Mouse (Mus musculus): ENCODE data around the gene Elmo1. TPM values are rescaled to one million over a fixed set of nuclear protein-coding genes. Genes with fewer than 3 reads are reported as not detected.

Elmo1 gene
- polyA plus RNA-seq, 1 experiment from 2014 or later, result 10.7 TPM

- peak; percentile 73 for ATAC-seq (replicated peaks; ENCODE audit: insufficient number of reproducible peaks, low FRiP score, low TSS enrichment)
- H3K9ac ChIP-seq (ENCODE audit: low read depth, low read length), result peak overlapping the region; percentile 83
- H3K4me2 ChIP-seq, result peak overlapping the region; percentile 94
- peak overlapping the region; percentile 80 for H3K4me3 ChIP-seq (ENCODE audit: low read depth, low read length)
- H3K27me3 ChIP-seq (ENCODE audit: control insufficient read depth, insufficient read depth, low read length), result peaks cover 7% of the 10 kb centered on the region
- no peaks in the 10 kb centered on the region for H3K36me3 ChIP-seq (ENCODE audit: control insufficient read depth, insufficient read depth, low read length)
- H3K9me3 ChIP-seq (replicated peaks; ENCODE audit: control insufficient read depth, low read length), result no peaks in the 10 kb centered on the region
- 0% methylated on average over 63 of the region's 93 CpGs for WGBS (ENCODE audit: insufficient replicate concordance)
- no peaks in the 10 kb centered on the region for H3K4me1 ChIP-seq (ENCODE audit: control insufficient read depth, insufficient read depth, low read length)
- H3K27ac ChIP-seq (ENCODE audit: low read depth, low read length), result peak overlapping the region; percentile 63
These were observed 561 bp downstream of the Elmo1 start for GRCm38 (mm10) chr13:20090711-20091603.

- no peak overlapping the region for H3K27ac ChIP-seq (ENCODE audit: low read depth, low read length)
- 0% methylated on average over 10 of the region's 10 CpGs for WGBS (ENCODE audit: insufficient replicate concordance)
- no peak for ATAC-seq (replicated peaks; ENCODE audit: insufficient number of reproducible peaks, low FRiP score, low TSS enrichment)
These were observed 1.2 kb downstream of the Elmo1 start for GRCm38 (mm10) chr13:20091604-20091926.

GRCm38 (mm10) chr13:20092301-20092700 lies 1.9 kb downstream of the Elmo1 start:
- peaks cover 7% of the 10 kb centered on the region for H3K27me3 ChIP-seq (ENCODE audit: control insufficient read depth, insufficient read depth, low read length)
- ATAC-seq (replicated peaks; ENCODE audit: insufficient number of reproducible peaks, low FRiP score, low TSS enrichment), result no peak
- H3K4me1 ChIP-seq (ENCODE audit: control insufficient read depth, insufficient read depth, low read length), result no peaks in the 10 kb centered on the region
- WGBS (ENCODE audit: insufficient replicate concordance), result 74% methylated on average over 3 of the region's 3 CpGs
- H3K27ac ChIP-seq (ENCODE audit: low read depth, low read length), result no peak overlapping the region
- H3K36me3 ChIP-seq (ENCODE audit: control insufficient read depth, insufficient read depth, low read length), result no peaks in the 10 kb centered on the region
- no peak overlapping the region for H3K9ac ChIP-seq (ENCODE audit: low read depth, low read length)
- H3K9me3 ChIP-seq (replicated peaks; ENCODE audit: control insufficient read depth, low read length), result no peaks in the 10 kb centered on the region
- H3K4me3 ChIP-seq (ENCODE audit: low read depth, low read length), result no peak overlapping the region
- no peak overlapping the region for H3K4me2 ChIP-seq

More at GRCm38 (mm10) chr13:20091604-20091926, 1.2 kb downstream of the Elmo1 start:
- Histone ChIP-seq H3K4me1 (ENCODE audit: control insufficient read depth, insufficient read depth, low read length) (no peaks in the 10 kb centered on the region), H3K4me2 (peak overlapping the region; percentile 94), H3K4me3 (ENCODE audit: low read depth, low read length) (peak overlapping the region; percentile 80), H3K9ac (ENCODE audit: low read depth, low read length) (peak overlapping the region; percentile 83; the same call in 1 of the 2 replicates), H3K27me3 (ENCODE audit: control insufficient read depth, insufficient read depth, low read length) (peaks cover 7% of the 10 kb centered on the region), H3K36me3 (ENCODE audit: control insufficient read depth, insufficient read depth, low read length) (no peaks in the 10 kb centered on the region), H3K9me3 (replicated peaks; ENCODE audit: control insufficient read depth, low read length) (no peaks in the 10 kb centered on the region)

DNA sequence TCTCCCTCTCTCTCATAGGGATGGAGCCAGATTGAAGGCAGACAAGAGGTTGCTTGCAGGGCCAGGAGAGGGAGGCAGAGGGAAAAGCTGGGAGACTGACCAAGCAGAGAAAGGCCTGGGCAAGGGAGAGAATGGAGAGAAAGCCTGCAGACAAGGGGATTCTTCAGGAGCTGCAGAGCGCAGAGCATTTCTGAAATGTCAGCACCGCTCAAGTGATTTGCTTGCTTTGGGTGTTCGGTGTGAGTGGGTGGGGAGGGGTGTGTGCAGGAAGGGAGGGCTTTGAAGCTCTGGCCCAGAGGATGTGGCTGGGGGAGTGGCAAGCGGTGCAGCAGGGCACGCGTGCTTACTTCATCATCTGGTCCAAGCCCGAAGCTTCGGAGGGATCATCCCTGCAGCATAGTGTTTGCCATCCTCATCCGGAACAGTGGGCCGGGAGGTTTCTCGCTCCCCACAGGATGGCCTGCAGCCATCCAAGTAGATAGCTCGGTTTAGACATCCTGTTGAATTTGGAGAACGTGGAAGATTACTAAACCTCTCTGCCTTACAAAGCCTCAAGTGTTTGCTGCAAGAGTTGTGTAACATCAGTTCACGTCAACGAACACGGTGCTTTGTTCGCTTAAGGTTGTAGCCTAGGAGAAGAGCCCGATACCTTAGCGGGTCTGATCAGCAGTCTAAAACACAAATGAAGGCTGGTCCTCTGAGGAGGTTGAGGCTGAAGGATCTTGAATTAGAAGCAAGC lies 3.1 kb downstream of the Elmo1 start:
- no peak for ATAC-seq (replicated peaks; ENCODE audit: insufficient number of reproducible peaks, low FRiP score, low TSS enrichment)
- no peak overlapping the region; the same call in 1 of the 2 replicates for H3K4me2 ChIP-seq
- peaks cover 3% of the 10 kb centered on the region; the same call in 1 of the 2 replicates for H3K4me1 ChIP-seq (ENCODE audit: control insufficient read depth, insufficient read depth, low read length)
- no peak overlapping the region for H3K27ac ChIP-seq (ENCODE audit: low read depth, low read length)
- 57% methylated on average over 19 of the region's 19 CpGs for WGBS (ENCODE audit: insufficient replicate concordance)
- peaks cover 7% of the 10 kb centered on the region; the same call in 1 of the 2 replicates for H3K27me3 ChIP-seq (ENCODE audit: control insufficient read depth, insufficient read depth, low read length)
- no peak overlapping the region for H3K4me3 ChIP-seq (ENCODE audit: low read depth, low read length)
- no peaks in the 10 kb centered on the region for H3K36me3 ChIP-seq (ENCODE audit: control insufficient read depth, insufficient read depth, low read length)
- H3K9ac ChIP-seq (ENCODE audit: low read depth, low read length), result no peak overlapping the region
- H3K9me3 ChIP-seq (replicated peaks; ENCODE audit: control insufficient read depth, low read length), result no peaks in the 10 kb centered on the region

- no peak overlapping the region for H3K4me3 ChIP-seq (ENCODE audit: low read depth, low read length)
- H3K36me3 ChIP-seq (ENCODE audit: control insufficient read depth, insufficient read depth, low read length), result no peaks in the 10 kb centered on the region
- no peaks in the 10 kb centered on the region for H3K9me3 ChIP-seq (replicated peaks; ENCODE audit: control insufficient read depth, low read length)
- H3K4me2 ChIP-seq, result no peak overlapping the region
- 72% methylated on average over 4 of the region's 4 CpGs for WGBS (ENCODE audit: insufficient replicate concordance)
- no peak overlapping the region for H3K27ac ChIP-seq (ENCODE audit: low read depth, low read length)
- H3K27me3 ChIP-seq (ENCODE audit: control insufficient read depth, insufficient read depth, low read length), result 0 out of 2 replicates have a peak, but pooled peaks cover 3% of the 10 kb centered on the region
- no peak overlapping the region for H3K9ac ChIP-seq (ENCODE audit: low read depth, low read length)
- ATAC-seq (replicated peaks; ENCODE audit: insufficient number of reproducible peaks, low FRiP score, low TSS enrichment), result no peak
- H3K4me1 ChIP-seq (ENCODE audit: control insufficient read depth, insufficient read depth, low read length), result peaks cover 9% of the 10 kb centered on the region; the same call in 1 of the 2 replicates
These were observed 4.7 kb downstream of the Elmo1 start for GRCm38 (mm10) chr13:20094916-20095700.

- no peaks in the 10 kb centered on the region for H3K36me3 ChIP-seq (ENCODE audit: control insufficient read depth, insufficient read depth, low read length)
- H3K27ac ChIP-seq (ENCODE audit: low read depth, low read length), result no peak overlapping the region
- H3K4me2 ChIP-seq, result no peak overlapping the region
- no peak overlapping the region for H3K4me3 ChIP-seq (ENCODE audit: low read depth, low read length)
- H3K9me3 ChIP-seq (replicated peaks; ENCODE audit: control insufficient read depth, low read length), result no peaks in the 10 kb centered on the region
- 0 out of 2 replicates have a peak, but pooled peaks cover 3% of the 10 kb centered on the region for H3K27me3 ChIP-seq (ENCODE audit: control insufficient read depth, insufficient read depth, low read length)
- 67% methylated on average over 5 of the region's 5 CpGs for WGBS (ENCODE audit: insufficient replicate concordance)
- no peak for ATAC-seq (replicated peaks; ENCODE audit: insufficient number of reproducible peaks, low FRiP score, low TSS enrichment)
- no peak overlapping the region for H3K9ac ChIP-seq (ENCODE audit: low read depth, low read length)
- H3K4me1 ChIP-seq (ENCODE audit: control insufficient read depth, insufficient read depth, low read length), result peaks cover 13% of the 10 kb centered on the region; the same call in 1 of the 2 replicates
These were observed 6.7 kb downstream of the Elmo1 start for GRCm38 (mm10) chr13:20097006-20097617.

DNA sequence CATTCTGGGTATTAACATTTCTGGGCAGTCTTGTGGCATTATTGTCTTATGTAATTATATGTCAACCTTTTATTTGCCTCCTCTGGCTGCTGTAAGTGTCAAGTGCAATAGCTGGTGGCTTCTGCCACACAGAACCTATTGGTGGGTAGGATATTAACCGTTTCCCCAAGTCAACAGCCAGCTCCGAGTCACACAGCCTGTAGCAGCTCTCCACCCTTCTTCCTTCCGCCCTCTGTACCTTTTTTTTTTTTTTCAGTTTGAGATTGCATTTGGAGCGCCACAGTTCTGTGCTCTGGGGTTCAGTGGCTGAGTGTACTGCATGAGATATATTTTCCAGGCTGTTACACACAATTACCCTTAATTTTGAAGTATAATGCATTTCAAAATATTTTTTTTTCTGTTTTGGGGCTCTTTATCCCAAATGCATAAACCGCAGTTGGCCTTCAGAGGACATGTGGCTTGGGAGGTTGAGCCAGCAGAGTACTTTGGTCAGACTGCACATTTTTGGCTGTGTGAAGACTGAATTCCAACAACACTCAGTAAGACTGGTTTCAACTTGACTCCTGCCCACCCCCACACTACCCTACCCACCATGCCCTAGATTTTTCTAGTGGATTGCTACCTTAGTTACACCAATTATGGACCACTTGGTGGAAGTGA lies 7.7 kb downstream of the Elmo1 start:
- no peak overlapping the region for H3K4me2 ChIP-seq
- H3K4me1 ChIP-seq (ENCODE audit: control insufficient read depth, insufficient read depth, low read length), result peaks cover 13% of the 10 kb centered on the region
- H3K4me3 ChIP-seq (ENCODE audit: low read depth, low read length), result no peak overlapping the region
- H3K36me3 ChIP-seq (ENCODE audit: control insufficient read depth, insufficient read depth, low read length), result no peaks in the 10 kb centered on the region
- H3K9ac ChIP-seq (ENCODE audit: low read depth, low read length), result no peak overlapping the region
- no peaks in the 10 kb centered on the region for H3K9me3 ChIP-seq (replicated peaks; ENCODE audit: control insufficient read depth, low read length)
- 0 out of 2 replicates have a peak, but pooled peaks cover 3% of the 10 kb centered on the region for H3K27me3 ChIP-seq (ENCODE audit: control insufficient read depth, insufficient read depth, low read length)
- H3K27ac ChIP-seq (ENCODE audit: low read depth, low read length), result 0 out of 2 replicates have a peak overlapping the region, but pooled peaks have one; percentile 10
- WGBS (ENCODE audit: insufficient replicate concordance), result 52% methylated on average over 5 of the region's 5 CpGs
- no peak for ATAC-seq (replicated peaks; ENCODE audit: insufficient number of reproducible peaks, low FRiP score, low TSS enrichment)
